Mouse (Mus musculus) olfactory bulb, adult 2 months (tissue): Measurements from ENCODE around the gene Nhsl1. TPM values are rescaled to one million over a fixed set of nuclear protein-coding genes. Genes with fewer than 3 reads are reported as not detected.

Experiments used
- H3K27ac ChIP-seq: fragments of 200-500 bp; 2 replicates; pipeline ENCODE4 v1.5.1; 2012; ENCODE audit warnings: low read depth, low read length; ENCODE audit not compliant: insufficient read depth
- H3K4me1 ChIP-seq: fragments of 200-500 bp; 2 replicates; pipeline ENCODE4 v1.6.1; 2012; ENCODE audit warnings: low read length; ENCODE audit not compliant: control insufficient read depth, insufficient read depth
- H3K4me3 ChIP-seq: fragments of 200-500 bp; 2 replicates; pipeline ENCODE4 v1.5.1; 2012; ENCODE audit warnings: mild to moderate bottlenecking, low read depth, low read length, moderate library complexity; ENCODE audit not compliant: insufficient read depth
- CTCF ChIP-seq: fragments of 200-500 bp; IDR thresholded peaks from 2 replicates; pipeline ENCODE4 v1.5.1; 2012; ENCODE audit warnings: low read depth, mild to moderate bottlenecking, low read length, moderate library complexity; ENCODE audit not compliant: insufficient read depth
- POLR2A ChIP-seq: fragments of 200-500 bp; IDR thresholded peaks from 2 replicates; pipeline ENCODE4 v1.6.1; 2012; ENCODE audit warnings: mild to moderate bottlenecking, low read depth, low read length, moderate library complexity; ENCODE audit not compliant: insufficient read depth
- WGBS: fragments of 180-500 bp; shearing (Covaris S2); methylation state at CpG from one replicate; pipeline ENCODE4 v1.1.7; 2018; 5-methylcytosine and 5-hydroxymethylcytosine counted together
- polyA plus RNA-seq: library from polyadenylated mRNA; stranded (reverse); fragments of >200 nt; gene quantifications from 2 replicates; pipeline ENCODE4 v1.2.4, GENCODE M21; 2012; ENCODE audit warnings: low replicate concordance; ENCODE audit not compliant: missing spikeins, insufficient read depth, insufficient read length

The Nhsl1 gene
- polyA plus RNA-seq, 1 experiment: not detected

DNA sequence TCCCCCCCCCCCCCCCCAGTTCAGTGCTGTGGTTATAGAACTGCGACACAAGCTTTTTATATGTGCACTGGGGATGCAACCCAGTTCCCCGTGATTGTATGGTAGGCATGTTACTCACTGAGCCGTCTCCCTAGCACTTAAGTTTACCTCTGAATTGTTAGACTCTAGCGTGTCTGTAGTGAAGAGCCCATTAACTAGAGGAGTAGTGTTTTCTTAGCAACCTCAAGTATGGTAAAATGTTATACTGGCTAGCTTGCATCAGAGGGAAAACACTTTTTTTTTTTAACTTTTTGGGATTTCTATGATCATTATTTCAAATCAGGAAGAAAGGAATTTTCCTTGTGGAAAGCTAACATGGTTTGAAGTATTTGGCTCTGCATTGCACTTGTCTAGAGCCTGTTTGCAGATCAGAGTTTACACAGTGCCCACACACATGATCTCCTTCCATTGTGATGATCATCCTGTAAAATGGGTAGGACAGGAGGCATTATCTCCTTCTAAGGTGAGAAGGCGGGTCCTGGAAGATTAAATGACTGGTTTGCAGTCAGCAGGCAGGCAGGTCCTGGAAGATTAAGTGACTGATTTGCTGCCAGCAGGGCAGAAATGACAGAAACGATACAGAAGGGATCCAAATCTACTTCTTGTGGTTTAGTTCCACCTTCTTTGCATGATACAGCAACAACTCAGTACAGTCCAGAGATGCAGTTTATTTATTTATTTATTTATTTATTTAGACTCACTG lies 101.6 kb downstream of the Nhsl1 start:
- Histone ChIP-seq H3K27ac (no peak overlapping the region), H3K4me1 (no peaks in the 10 kb centered on the region; the same call in 1 of the 2 replicates), H3K4me3 (no peak overlapping the region)
- WGBS: 82% methylated on average over 6 of the region's 6 CpGs
- TF ChIP-seq POLR2A: no peak
- no peak for TF ChIP-seq CTCF

DNA sequence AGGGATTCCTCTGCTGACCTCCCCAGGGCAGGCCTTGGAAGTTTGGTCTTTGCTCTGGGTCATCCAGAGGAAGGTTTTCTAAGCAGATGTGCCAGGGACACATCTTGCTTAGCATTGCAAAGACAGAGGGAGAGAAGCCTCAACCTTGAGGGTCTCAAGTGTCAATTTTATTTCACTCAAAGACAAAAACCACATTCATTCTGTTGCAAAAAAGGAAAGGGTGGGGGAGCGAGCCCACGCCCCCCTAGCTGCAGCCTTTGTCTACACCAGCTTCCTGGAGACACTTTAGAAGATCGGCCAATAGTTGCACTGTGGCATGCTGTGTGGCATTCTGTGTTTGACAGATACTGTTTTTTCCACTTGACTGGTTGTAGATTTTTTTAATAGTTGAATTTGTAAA lies 104.2 kb downstream of the Nhsl1 start:
- Histone ChIP-seq H3K27ac (no peak overlapping the region), H3K4me3 (no peak overlapping the region), H3K4me1 (no peaks in the 10 kb centered on the region; the same call in 1 of the 2 replicates)
- WGBS: 61% methylated on average over 3 of the region's 3 CpGs
- no peak for TF ChIP-seq POLR2A
- no peak for TF ChIP-seq CTCF

DNA sequence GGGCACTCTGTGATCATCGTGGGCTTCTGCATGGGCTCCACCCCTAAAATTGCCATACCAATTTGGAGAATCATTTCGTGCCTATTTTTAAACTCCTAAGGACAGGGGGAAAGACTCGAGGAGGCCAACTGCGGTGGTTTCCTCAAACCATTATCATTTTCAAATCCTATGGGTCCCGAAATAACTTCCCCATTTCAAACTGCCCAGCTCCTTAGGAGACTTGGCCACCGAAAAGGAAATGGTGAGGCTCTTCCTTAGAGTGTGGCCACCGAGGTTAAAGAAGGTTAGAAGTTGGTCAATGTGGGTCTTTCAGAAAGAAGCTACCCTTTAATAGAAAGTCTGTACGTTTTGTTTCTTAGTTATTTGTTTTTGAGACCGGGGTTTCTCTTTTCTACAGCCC lies 104.8 kb downstream of the Nhsl1 start:
- H3K27ac ChIP-seq: no peak overlapping the region
- H3K4me3 ChIP-seq: no peak overlapping the region
- no peaks in the 10 kb centered on the region; the same call in 1 of the 2 replicates for H3K4me1 ChIP-seq
- TF ChIP-seq POLR2A: no peak
- TF ChIP-seq CTCF: no peak
- 57% methylated on average over 9 of the region's 9 CpGs for WGBS

DNA sequence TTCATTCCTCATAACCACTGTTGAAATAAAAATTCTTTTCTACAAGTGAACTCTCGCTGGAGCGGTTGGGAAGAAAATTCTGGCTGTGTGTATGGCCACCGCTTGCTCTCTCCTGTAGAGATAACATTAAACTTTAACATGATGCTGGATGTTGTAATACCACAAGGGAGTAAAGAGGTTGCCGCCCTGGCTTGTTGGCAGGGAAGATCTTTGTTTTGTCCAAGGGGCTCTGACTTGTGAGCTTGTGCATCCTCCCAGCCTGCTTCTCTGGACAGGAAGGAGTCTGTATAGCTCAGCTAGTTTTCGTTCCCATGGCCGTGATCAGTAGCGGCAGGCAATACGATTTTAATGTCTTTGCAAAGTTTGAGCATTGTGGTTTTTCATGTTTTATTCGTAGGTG lies 109.1 kb downstream of the Nhsl1 start:
- Histone ChIP-seq H3K4me3 (no peak overlapping the region), H3K4me1 (0 out of 2 replicates have a peak, but pooled peaks cover 2% of the 10 kb centered on the region), H3K27ac (no peak overlapping the region)
- 94% methylated on average over 9 of the region's 9 CpGs for WGBS
- no peak for TF ChIP-seq POLR2A
- TF ChIP-seq CTCF: no peak

DNA sequence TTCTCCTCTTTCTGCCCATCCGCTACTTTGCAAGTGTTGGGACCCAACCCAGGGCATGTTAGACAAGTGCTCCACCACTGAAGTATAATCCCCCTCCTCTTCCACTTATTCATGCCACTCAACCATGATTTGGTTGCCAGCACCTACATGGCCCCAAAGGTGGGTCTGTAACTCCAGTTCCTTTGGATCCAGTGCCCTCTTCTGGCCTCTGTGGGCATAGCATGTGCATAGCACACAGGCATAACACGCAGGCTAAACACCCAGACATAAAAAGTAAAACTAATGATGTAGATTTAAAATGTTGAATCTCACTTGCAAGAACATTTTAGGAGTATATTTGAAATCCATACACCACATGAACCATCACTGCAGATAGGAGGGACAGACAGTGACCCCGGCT lies 110.7 kb downstream of the Nhsl1 start:
- WGBS: 97% methylated on average over 3 of the region's 3 CpGs
- Histone ChIP-seq H3K4me1 (0 out of 2 replicates have a peak, but pooled peaks cover 2% of the 10 kb centered on the region), H3K27ac (no peak overlapping the region), H3K4me3 (no peak overlapping the region)
- TF ChIP-seq POLR2A (no peak), CTCF (no peak)

DNA sequence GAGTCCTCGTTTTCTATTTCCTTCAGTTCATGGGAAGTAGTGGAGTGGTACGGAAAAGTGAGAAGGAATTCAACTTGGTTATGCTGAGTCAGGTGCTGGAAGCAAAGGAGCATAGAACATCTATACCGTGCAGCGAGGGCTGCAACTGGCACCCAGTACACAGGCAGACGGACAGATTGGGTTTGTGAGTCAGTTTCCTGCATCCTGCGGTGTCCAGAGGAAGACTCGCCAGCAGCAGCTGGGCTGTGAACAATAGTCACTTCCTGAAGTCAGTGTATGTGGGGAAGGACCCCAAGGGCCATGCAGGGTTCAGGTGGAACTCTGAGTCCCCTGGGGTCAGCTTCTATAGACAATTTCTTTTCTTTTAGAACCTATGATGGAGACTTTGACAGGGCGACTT lies 111.4 kb downstream of the Nhsl1 start:
- WGBS: 80% methylated on average over 8 of the region's 8 CpGs
- Histone ChIP-seq H3K27ac (no peak overlapping the region), H3K4me1 (0 out of 2 replicates have a peak, but pooled peaks cover 2% of the 10 kb centered on the region), H3K4me3 (no peak overlapping the region)
- TF ChIP-seq POLR2A (no peak), CTCF (no peak)

DNA sequence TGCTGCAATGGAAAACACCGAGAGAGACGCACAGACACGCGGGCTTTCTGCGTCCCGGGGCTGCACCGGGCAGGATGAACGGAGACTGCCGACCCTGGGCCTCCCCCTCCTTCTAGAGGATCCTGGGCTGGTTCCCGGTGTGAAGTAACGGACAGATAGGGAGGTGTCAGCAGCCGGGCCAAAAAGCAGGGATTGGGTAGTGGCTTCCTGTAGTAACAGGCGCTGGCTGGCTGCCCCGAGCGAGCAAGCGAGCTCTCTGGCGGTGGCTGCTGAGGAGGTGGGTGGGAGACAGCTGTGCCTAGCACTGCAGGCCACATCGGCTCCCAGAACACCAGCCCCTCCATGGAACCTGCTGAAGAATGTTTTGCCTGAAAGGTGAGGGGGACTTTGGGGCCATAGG lies 112.2 kb downstream of the Nhsl1 start:
- Histone ChIP-seq H3K4me1 (0 out of 2 replicates have a peak, but pooled peaks cover 2% of the 10 kb centered on the region), H3K4me3 (peak overlapping the region; percentile 48), H3K27ac (no peak overlapping the region)
- under 1% methylated on average over 18 of the region's 18 CpGs for WGBS
- TF ChIP-seq POLR2A (no peak), CTCF (no peak)

DNA sequence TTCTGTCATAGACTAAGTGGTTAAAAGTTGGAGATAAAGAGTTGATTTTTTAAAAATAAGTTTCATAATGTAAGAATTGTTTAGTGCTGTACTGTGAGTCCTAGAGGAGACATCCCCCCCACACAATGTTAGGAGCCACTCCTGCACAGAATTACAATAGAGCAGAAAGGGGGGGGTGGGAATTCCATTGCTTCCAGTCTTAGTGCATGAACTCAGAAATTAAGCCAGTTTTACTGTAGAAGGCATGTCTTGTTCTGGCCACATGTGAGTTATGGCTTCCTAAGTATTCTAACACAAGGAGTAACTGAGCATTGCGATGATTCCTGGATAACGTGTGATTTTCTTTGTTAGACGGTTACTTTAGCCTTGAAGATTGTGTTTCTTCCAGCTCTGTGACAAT lies 112.8 kb downstream of the Nhsl1 start:
- WGBS: 70% methylated on average over 3 of the region's 3 CpGs

DNA sequence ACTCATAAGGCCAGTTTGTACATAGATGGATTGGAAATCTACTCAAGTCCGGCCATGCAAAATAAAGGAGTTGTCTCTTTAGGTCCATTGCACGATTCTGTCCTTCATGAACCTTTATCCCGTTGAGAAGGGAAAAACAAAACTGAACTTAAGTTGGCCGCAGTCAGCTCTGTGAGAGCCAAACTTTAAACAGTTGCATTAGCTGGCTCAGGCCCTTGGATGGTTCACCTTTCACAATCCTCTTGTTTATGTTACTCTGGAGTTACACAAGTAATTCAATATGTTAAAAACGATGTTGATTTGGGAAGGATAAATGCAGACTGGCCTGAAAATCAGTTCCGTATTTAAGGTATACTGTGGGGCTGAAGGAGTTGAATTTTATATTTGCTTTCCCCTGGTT lies 116.7 kb downstream of the Nhsl1 start:
- H3K4me3 ChIP-seq: no peak overlapping the region
- TF ChIP-seq CTCF: no peak
- TF ChIP-seq POLR2A: no peak
- WGBS: 84% methylated on average over 6 of the region's 6 CpGs
- 0 out of 2 replicates have a peak, but pooled peaks cover 2% of the 10 kb centered on the region for H3K4me1 ChIP-seq
- no peak overlapping the region for H3K27ac ChIP-seq

More for the DNA sequence above, 112.8 kb downstream of the Nhsl1 start:
- Histone ChIP-seq H3K4me3 (no peak overlapping the region), H3K27ac (no peak overlapping the region), H3K4me1 (0 out of 2 replicates have a peak, but pooled peaks cover 2% of the 10 kb centered on the region)
- TF ChIP-seq CTCF: no peak
- no peak for TF ChIP-seq POLR2A

DNA sequence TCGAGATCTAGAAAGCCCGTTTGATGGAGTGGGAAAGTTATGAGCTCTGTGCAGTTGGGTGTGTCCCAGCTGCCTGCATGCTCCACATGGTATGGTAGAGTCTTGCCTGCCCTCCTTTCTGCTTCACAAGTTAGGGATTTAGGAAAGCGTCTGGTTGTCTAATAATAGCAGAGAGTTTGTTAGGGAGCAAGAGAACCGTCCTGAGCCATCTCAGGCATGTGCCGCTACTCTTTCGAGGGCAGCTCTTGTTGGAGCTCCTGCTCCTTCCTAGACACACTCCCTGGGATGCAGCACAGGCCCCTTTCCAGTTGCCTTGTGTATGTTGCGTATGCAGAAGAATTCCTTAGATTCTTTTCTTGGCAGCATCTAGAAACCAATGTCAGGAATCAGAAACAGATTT lies 117.2 kb downstream of the Nhsl1 start:
- 76% methylated on average over 7 of the region's 7 CpGs for WGBS
- TF ChIP-seq CTCF (no peak), POLR2A (no peak)
- H3K4me3 ChIP-seq: no peak overlapping the region
- 0 out of 2 replicates have a peak, but pooled peaks cover 2% of the 10 kb centered on the region for H3K4me1 ChIP-seq
- no peak overlapping the region for H3K27ac ChIP-seq
